In genomic region chr6:85511286-85512055, GRCm38 (mm10) we compare ENCODE assay signal across 8 mouse cellular contexts. TPM values are rescaled to one million over a fixed set of nuclear protein-coding genes. Genes with fewer than 3 reads are reported as not detected.
DNase-seq lines count a peak whose midpoint lies in the region; ATAC-seq lines count a peak whose summit lies in the region.

No protein-coding gene starts in this region.

- no peak overlapping the region for H3K9ac ChIP-seq in liver, embryonic 13.5 days

- H3K4me3 ChIP-seq in liver, embryonic 13.5 days (replicated peaks) = peak overlapping the region; percentile 23

- H3K4me2 ChIP-seq in liver, embryonic 13.5 days = peak overlapping the region; percentile 26

- 2% methylated on average over 88 of the region's 88 CpGs for WGBS in liver, embryonic 13.5 days (ENCODE audit: insufficient replicate concordance)

- H3K27me3 ChIP-seq in liver, embryonic 13.5 days = peaks cover 89% of the 10 kb centered on the region

- peaks cover 19% of the 10 kb centered on the region for H3K4me1 ChIP-seq in liver, embryonic 13.5 days (replicated peaks)

- peak; percentile 72 for DNase-seq in adrenal gland, adult 2 months
- DNase-seq in cerebellum, postnatal 36 days = peak; percentile 26 to 43
- peak; percentile 7 for DNase-seq in heart, adult 8-10 months (ENCODE audit: low spot score)
- peak; percentile 4 for DNase-seq in kidney, adult 11 months
- DNase-seq in liver, embryonic 13.5 days = no peak
- peak; percentile 66 for DNase-seq in neural tube, embryonic 10.5 days (ENCODE audit: extremely low spot score, low spot score)
- DNase-seq in urinary bladder, postnatal 25 days (ENCODE audit: low spot score) = peak; percentile 49
- no peak for DNase-seq in thymus, postnatal 25 days

- ATAC-seq in liver, embryonic 13.5 days (ENCODE audit: low read depth) = no peak

- H3K9me3 ChIP-seq in liver, embryonic 13.5 days (replicated peaks) = no peaks in the 10 kb centered on the region

- H3K27ac ChIP-seq in liver, embryonic 13.5 days = no peak overlapping the region

- no peaks in the 10 kb centered on the region for H3K36me3 ChIP-seq in liver, embryonic 13.5 days

RNA-seq across cellular contexts. Expression of gene Egr4, which starts 1.9 kb away (rescaled TPM):
- total RNA-seq in adrenal gland, adult 2 months (2021) = not detected
- 0.06 TPM in 1 of 2 replicates, not detected in the other for polyA plus RNA-seq in adrenal gland, adult 2 months (2012; rRNA removed)
- not detected for total RNA-seq in heart, adult 8-10 months (2022)
- not detected in 2 replicates for polyA plus RNA-seq in liver, embryonic 13.5 days (2015; fragmentation: Nextera tagmentation; extraction: Ambion mirVana)

RNA-seq across cellular contexts. Expression of gene Fbxo41, which starts 8.7 kb away (rescaled TPM):
- under 1 TPM; 0.40 to 0.90 TPM for total RNA-seq in adrenal gland, adult 2 months (2021)
- polyA plus RNA-seq in adrenal gland, adult 2 months (2012; rRNA removed) = 1.1 and 1.2 TPM in 2 replicates
- under 1 TPM in 2 of 4 experiments, not detected in 2; 0.03 TPM for total RNA-seq in heart, adult 8-10 months (2022)
- polyA plus RNA-seq in liver, embryonic 13.5 days (2015; fragmentation: Nextera tagmentation; extraction: Ambion mirVana) = not detected in 2 replicates

RNA-seq across cellular contexts. Expression of gene Pradc1, which starts 59.7 kb away (rescaled TPM):
- 10 to 100 TPM; 12.2 to 13.1 TPM for total RNA-seq in adrenal gland, adult 2 months (2021)
- polyA plus RNA-seq in adrenal gland, adult 2 months (2012; rRNA removed) = 26.7 and 28.1 TPM in 2 replicates
- total RNA-seq in heart, adult 8-10 months (2022) = 10 to 100 TPM; 11.5 to 12.6 (median 12.0) TPM
- polyA plus RNA-seq in liver, embryonic 13.5 days (2015; fragmentation: Nextera tagmentation; extraction: Ambion mirVana) = 34.8 and 35.6 TPM in 2 replicates

Comparison
In these comparisons a context has a peak if more than half of its experiments do, and no peak if none do; other contexts are left out.
1. DNase-seq: peak in adrenal gland, adult 2 months (single experiment), cerebellum, postnatal 36 days (2 of 2), heart, adult 8-10 months (single experiment), kidney, adult 11 months (single experiment), neural tube, embryonic 10.5 days (single experiment) and urinary bladder, postnatal 25 days (single experiment); none in liver, embryonic 13.5 days (single experiment) and thymus, postnatal 25 days (single experiment).